Mouse (Mus musculus) heart, embryonic 13.5 days (tissue): ENCODE data around the gene Csmd2. TPM values are rescaled to one million over a fixed set of nuclear protein-coding genes. Genes with fewer than 3 reads are reported as not detected.
A peak's percentile ranks its signal among the peaks of the same experiment; 100 is the strongest.

Experiments
- ATAC-seq: fragments of 200-750 bp; cut with Nextera tagmentation; 2 replicates; pipeline ENCODE4 v1.8.0; 2017; ENCODE audit warnings: moderate TSS enrichment; ENCODE audit not compliant: insufficient number of reproducible peaks, low FRiP score, low TSS enrichment; ENCODE audit errors: extremely low read depth
- H3K27ac ChIP-seq: fragments of 300-500 bp; sonication (generic); replicated peaks from 2 replicates; pipeline ENCODE4 v1.5.1; 2015; ENCODE audit warnings: moderate library complexity, mild to moderate bottlenecking, inconsistent platforms
- H3K27me3 ChIP-seq: fragments of 300-500 bp; sonication (generic); replicated peaks from 2 replicates; pipeline ENCODE4 v1.6.1; 2015; ENCODE audit warnings: mild to moderate bottlenecking, inconsistent platforms
- H3K36me3 ChIP-seq: fragments of 300-500 bp; sonication (generic); 2 replicates; pipeline ENCODE4 v1.6.1; 2015; ENCODE audit warnings: mild to moderate bottlenecking, inconsistent platforms
- H3K4me1 ChIP-seq: fragments of 300-500 bp; sonication (generic); 2 replicates; pipeline ENCODE4 v1.6.1; 2015; ENCODE audit warnings: inconsistent platforms
- H3K4me2 ChIP-seq: fragments of 300-500 bp; sonication (generic); 2 replicates; pipeline ENCODE4 v1.6.1; 2015; ENCODE audit warnings: inconsistent platforms, mild to moderate bottlenecking, moderate library complexity
- H3K4me3 ChIP-seq: fragments of 300-500 bp; sonication (generic); 2 replicates; pipeline ENCODE4 v1.5.1; 2015; ENCODE audit warnings: moderate library complexity, mild to moderate bottlenecking, inconsistent platforms
- H3K9ac ChIP-seq: fragments of 300-500 bp; sonication (generic); 2 replicates; pipeline ENCODE4 v1.6.1; 2015; ENCODE audit warnings: inconsistent platforms, mild to moderate bottlenecking, moderate library complexity
- H3K9me3 ChIP-seq: fragments of 300-500 bp; sonication (generic); 2 replicates; pipeline ENCODE4 v1.6.1; 2016; ENCODE audit warnings: inconsistent platforms
- WGBS: fragments of 180-500 bp; shearing (Covaris S2); methylation state at CpG from one replicate; pipeline ENCODE4 v1.1.7; 2015; ENCODE audit warnings: mixed read lengths; 5-methylcytosine and 5-hydroxymethylcytosine counted together
- polyA plus RNA-seq: library from polyadenylated mRNA; unstranded; fragments of >200 nt; fragmentation: Nextera tagmentation; extraction: Ambion mirVana; gene quantifications from 2 replicates; pipeline ENCODE4 v1.2.1, GENCODE M21; 2015

Csmd2 gene
- polyA plus RNA-seq, 1 experiment from 2014 or later: 0.01 TPM

DNA sequence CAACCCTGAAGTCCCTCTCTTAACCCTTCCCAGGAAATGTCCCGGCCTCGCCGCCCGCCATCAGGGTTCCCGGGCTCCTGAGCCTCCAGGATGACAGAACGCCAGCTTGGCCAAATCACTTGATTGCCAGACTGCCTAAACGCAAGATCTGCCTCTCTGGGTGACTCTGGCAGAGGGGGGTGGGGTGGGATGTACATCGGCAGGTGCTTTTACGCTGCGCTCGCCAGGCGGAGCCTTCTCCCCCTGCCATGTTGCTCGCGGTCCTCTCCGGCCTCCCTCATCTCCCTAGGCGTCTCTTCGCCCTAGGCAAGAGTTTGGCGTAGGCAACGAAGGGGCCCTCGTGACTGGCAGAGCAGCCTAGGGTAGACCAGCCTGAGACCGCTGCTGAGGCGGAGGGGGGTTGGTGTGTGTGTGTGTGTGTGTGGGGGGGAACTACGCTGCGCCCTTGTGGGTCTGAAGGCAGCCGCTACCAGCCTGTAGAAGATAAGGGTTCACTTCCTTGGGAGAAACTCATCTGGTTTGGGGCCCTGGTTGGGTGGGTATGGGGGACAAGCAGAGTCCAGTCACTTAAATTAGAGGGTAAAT is 1.1 kb upstream of the Csmd2 start:
- Histone ChIP-seq H3K9ac (no peak overlapping the region), H3K4me3 (no peak overlapping the region), H3K4me2 (peak overlapping the region; percentile 11; the same call in 1 of the 2 replicates), H3K4me1 (peaks cover 8% of the 10 kb centered on the region; the same call in 1 of the 2 replicates), H3K9me3 (no peaks in the 10 kb centered on the region), H3K36me3 (no peaks in the 10 kb centered on the region), H3K27ac (no peak overlapping the region), H3K27me3 (peaks cover 82% of the 10 kb centered on the region)
- WGBS: 4% methylated on average over 25 of the region's 25 CpGs
- ATAC-seq: no peak

DNA sequence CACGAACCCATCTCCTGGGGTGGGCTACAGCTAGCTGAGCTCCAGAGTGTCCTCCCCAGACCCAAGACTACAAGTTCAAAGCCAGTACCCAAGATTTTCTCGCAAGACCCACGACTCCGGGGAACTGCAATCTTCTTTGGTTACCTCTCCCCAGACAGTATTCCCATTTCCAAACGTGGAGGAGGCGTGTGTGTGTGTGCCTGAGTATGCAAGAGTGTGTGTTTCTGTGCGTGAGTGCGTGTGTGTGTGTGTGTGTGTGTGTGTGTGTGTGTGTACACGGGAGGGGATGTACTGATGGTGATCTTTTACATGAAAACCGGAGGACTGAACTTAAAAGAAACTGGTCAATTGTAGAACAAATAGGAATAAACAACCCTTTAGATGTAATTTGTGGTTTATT is 387 bp upstream of the Csmd2 start:
- WGBS: 6% methylated on average over 10 of the region's 10 CpGs
- Histone ChIP-seq H3K4me3 (peak overlapping the region; percentile 49), H3K27ac (no peak overlapping the region)

DNA sequence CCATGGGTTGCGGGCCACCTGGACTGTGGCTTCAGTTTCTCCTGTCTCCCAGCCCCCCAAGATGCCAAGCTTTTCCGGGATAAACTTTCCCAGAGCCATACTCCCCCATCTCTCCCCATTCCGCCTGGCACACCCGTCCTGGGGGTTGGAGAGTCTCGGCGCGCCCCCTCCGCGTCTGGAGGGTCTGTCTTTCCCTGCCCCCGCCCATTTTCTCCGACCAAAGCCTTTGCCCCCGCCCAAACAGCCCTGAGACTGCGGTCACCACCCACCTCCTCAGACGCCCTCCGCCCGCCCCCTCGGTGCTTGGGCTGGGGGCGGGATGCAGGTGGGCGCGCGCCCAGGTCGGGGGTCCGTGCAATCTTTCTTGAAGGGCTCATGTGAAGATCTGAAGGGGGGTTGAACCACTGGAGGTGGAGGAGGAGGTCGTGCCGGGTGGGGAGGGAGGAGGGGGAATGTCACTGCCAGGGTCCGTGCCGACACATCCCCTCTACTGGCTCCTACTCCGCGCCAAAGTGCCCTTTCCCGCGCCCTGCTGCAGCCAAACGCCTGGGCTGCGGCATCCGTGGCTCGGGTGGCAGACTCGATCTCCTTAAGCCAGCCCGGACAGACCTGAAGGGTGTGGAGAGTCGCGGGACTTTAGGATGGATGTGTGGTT is 996 bp downstream of the Csmd2 start:
- ATAC-seq: no peak
- WGBS: 1% methylated on average over 39 of the region's 39 CpGs
- peak overlapping the region; percentile 75 for H3K4me2 ChIP-seq
- peaks cover 94% of the 10 kb centered on the region for H3K27me3 ChIP-seq
- no peak overlapping the region for H3K9ac ChIP-seq
- no peak overlapping the region for H3K27ac ChIP-seq
- H3K9me3 ChIP-seq: no peaks in the 10 kb centered on the region
- peaks cover 8% of the 10 kb centered on the region; the same call in 1 of the 2 replicates for H3K4me1 ChIP-seq
- H3K36me3 ChIP-seq: no peaks in the 10 kb centered on the region
- peak overlapping the region; percentile 49 for H3K4me3 ChIP-seq

More for the DNA sequence above, 387 bp upstream of the Csmd2 start:
- ATAC-seq: no peak
- Histone ChIP-seq H3K9ac (no peak overlapping the region), H3K4me1 (peaks cover 8% of the 10 kb centered on the region; the same call in 1 of the 2 replicates), H3K27me3 (peaks cover 87% of the 10 kb centered on the region), H3K9me3 (no peaks in the 10 kb centered on the region), H3K36me3 (no peaks in the 10 kb centered on the region), H3K4me2 (peak overlapping the region; percentile 75)

DNA sequence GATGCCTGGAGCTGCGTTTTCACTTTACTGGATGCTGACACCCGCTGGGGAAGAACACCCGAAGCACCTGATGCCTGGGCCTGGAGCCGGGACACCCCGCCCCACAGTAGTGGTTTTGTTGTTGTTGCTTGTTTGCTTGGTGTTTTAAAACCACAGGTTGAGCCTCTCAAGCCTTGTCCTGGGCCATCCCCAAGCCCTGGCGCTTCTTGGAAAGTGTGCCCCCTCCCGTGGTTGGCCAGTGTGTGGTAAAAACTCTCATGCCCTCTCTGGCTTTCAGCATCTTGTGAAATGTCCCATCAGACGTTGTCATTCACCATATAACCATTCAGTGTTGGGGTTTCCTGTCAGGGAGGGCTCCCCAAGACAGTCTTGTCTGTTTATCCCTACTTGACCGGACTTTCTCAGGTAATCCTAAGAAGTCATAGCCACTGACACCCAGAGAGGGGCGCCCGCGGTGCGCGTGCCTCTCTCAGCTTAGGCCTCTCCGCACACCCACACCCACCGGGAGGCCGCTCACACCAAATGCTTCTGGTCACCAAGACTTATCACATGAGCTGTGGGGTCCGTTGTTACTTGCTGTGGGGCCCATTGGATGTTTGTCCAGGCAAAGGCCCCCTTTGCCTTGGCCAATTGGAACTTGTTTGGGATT is 1.8 kb downstream of the Csmd2 start:
- Histone ChIP-seq H3K4me2 (no peak overlapping the region), H3K9me3 (no peaks in the 10 kb centered on the region), H3K27me3 (peaks cover 90% of the 10 kb centered on the region), H3K36me3 (no peaks in the 10 kb centered on the region), H3K9ac (no peak overlapping the region), H3K4me1 (peaks cover 8% of the 10 kb centered on the region; the same call in 1 of the 2 replicates), H3K27ac (no peak overlapping the region), H3K4me3 (no peak overlapping the region)
- 7% methylated on average over 18 of the region's 18 CpGs for WGBS
- ATAC-seq: no peak

DNA sequence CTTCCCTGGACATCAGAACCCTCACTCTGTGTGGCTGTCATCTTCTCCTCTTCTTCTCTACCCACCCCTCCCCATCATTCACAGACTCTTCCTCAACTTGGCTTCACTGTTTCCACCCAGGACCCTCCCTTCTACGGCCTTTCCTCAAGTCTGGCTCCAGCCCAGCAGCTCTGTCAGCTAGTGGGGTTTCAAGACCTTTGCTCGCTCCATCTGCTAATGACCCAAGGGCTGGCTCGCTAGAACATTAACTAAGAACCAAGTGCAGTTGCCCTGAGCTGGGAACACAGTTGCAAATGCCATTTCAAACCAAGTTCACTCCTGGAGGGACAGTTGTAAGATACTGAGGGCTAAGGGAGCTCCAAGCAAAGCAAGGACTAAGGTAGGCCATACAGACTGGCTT is 11.6 kb downstream of the Csmd2 start:
- H3K4me1 ChIP-seq: no peaks in the 10 kb centered on the region
- H3K27ac ChIP-seq: no peak overlapping the region
- H3K4me3 ChIP-seq: no peak overlapping the region
- H3K4me2 ChIP-seq: no peak overlapping the region
- H3K9ac ChIP-seq: no peak overlapping the region
- no peak for ATAC-seq
- 61% methylated on average over 3 of the region's 3 CpGs for WGBS
- no peaks in the 10 kb centered on the region for H3K9me3 ChIP-seq
- peaks cover 6% of the 10 kb centered on the region for H3K27me3 ChIP-seq
- no peaks in the 10 kb centered on the region for H3K36me3 ChIP-seq

DNA sequence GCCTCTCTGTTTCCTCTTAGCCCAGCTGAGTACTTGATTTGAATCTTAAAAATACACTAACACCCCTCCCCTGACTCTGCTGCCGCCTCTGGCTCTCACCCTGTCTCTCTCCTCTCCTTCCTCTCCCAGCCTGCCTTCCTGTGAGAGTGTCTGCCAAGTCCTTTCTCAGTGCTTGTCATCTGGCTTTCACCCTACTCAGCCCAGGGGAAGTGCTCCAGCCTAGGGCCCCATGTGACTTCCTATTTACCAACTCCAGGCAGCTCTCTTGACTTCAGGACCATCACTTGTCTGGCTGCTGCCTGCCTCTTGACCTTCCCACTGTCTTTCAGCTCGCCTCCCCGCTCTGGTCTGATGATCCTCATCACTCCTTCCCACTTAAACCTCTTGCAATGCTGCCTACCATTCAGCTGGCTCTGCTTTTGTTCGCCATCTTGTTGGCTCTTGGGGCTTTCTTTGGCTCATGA is 15.0 kb downstream of the Csmd2 start:
- Histone ChIP-seq H3K27me3 (peaks cover 6% of the 10 kb centered on the region), H3K4me1 (no peaks in the 10 kb centered on the region), H3K4me3 (no peak overlapping the region), H3K36me3 (no peaks in the 10 kb centered on the region), H3K27ac (no peak overlapping the region), H3K4me2 (no peak overlapping the region), H3K9ac (no peak overlapping the region), H3K9me3 (no peaks in the 10 kb centered on the region)
- ATAC-seq: no peak; the same call in 1 of the 2 replicates
- 56% methylated on average over 4 of the region's 4 CpGs for WGBS

DNA sequence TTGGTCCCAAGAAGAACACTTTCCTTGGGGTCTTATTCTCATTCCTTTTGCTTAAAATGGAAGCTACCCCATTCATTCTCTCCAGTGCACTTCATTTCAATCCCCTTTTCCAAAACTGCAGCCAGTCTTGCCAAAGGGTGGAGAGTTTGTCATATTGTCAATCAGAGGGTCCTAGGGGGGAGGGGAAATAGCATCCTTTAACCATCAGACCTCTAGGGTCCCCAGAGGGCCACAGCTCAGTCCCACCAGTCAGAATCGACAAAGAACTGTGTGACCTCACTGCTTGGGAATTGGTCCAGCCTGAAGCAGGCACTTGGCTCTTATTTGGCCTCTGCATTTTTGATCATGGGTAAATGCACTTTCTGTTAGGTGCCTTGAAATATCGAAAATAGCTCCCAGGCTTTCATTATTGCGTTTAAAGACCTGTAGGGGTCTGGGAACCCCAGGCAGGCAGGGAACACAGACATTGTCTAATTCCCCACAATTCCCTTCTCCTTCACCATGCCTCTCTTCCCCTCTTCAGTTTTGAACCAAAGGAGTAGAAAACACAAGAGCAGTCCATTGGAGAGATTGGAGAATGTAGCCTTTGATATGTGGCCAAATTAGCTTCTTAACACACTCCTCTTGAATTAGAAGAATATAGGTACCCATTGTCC is 17.3 kb downstream of the Csmd2 start:
- 64% methylated on average over 3 of the region's 3 CpGs for WGBS
- ATAC-seq: no peak
- Histone ChIP-seq H3K4me2 (no peak overlapping the region), H3K4me1 (no peaks in the 10 kb centered on the region), H3K9ac (no peak overlapping the region), H3K36me3 (no peaks in the 10 kb centered on the region), H3K9me3 (no peaks in the 10 kb centered on the region), H3K27me3 (0 out of 2 replicates have a peak, but pooled peaks cover 6% of the 10 kb centered on the region), H3K4me3 (no peak overlapping the region), H3K27ac (no peak overlapping the region)

DNA sequence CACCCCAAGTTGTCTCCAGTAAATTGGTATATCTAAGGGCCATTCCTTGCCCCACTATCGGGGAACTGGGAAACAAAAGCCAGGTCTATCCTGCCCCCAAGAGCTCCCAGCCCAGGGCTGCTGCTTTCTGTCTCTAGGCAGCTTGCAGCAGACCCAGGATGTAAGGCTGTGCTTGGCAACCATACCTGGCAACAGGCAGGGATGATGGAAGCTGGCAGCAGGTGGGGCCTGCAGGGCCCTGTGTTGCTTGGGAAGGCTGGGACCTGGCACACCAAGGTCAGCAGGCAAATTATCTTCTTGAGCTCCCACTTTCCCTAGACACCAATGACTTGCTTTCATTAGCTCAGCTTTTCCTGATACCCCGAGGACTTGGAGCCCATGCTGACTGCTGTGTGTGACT is 31.8 kb downstream of the Csmd2 start:
- 50% methylated on average over 2 of the region's 2 CpGs for WGBS

DNA sequence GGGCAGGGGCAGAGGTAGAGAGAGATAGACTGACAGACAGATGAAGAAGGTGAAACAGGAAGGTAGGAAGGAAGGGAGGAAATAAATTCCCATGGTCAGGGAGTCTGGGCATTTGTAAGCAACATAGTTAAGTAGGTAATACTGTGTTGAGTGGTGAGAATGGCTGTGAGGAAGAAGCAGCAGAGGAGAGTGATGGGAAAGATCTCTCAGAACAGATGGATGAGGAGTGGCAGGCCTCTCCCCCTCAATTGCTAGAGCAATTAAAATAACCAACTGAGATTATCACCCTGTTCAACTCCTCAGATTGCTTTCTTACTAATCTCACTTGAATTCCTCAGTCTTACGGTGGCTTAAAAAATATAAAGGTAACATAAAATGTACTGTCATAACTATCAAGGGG is 40.6 kb downstream of the Csmd2 start:
- Histone ChIP-seq H3K9me3 (no peaks in the 10 kb centered on the region), H3K27ac (no peak overlapping the region), H3K9ac (no peak overlapping the region), H3K36me3 (no peaks in the 10 kb centered on the region), H3K4me2 (no peak overlapping the region), H3K27me3 (0 out of 2 replicates have a peak, but pooled peaks cover 1% of the 10 kb centered on the region), H3K4me3 (no peak overlapping the region), H3K4me1 (no peaks in the 10 kb centered on the region)
- WGBS: 69% methylated on average over 1 of the region's 1 CpGs
- ATAC-seq: no peak

More for the DNA sequence above, 31.8 kb downstream of the Csmd2 start:
- Histone ChIP-seq H3K9me3 (no peaks in the 10 kb centered on the region), H3K27me3 (peaks cover 13% of the 10 kb centered on the region), H3K4me2 (no peak overlapping the region), H3K4me1 (no peaks in the 10 kb centered on the region), H3K36me3 (no peaks in the 10 kb centered on the region), H3K27ac (no peak overlapping the region), H3K9ac (no peak overlapping the region), H3K4me3 (no peak overlapping the region)
- ATAC-seq: no peak

DNA sequence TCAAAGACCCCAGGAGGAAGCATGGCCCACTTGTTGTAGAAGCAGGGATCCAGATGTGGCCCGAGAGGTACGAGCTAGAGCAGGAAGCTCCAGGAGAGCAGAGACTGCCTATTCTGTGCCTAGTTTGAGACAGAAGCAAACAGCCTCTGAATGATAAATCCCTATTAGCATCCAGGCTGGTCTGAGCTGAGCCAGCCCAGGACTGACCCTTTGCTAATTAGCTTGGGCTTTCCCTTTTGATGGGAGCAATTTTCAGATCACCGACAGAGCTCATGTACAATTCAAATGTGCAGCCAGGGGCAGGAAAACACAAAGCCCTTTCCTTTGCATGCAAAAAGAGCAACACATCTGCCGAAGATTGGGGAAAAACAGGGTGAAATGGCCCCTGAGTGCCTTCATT is 54.2 kb downstream of the Csmd2 start:
- Histone ChIP-seq H3K4me1 (no peaks in the 10 kb centered on the region), H3K36me3 (no peaks in the 10 kb centered on the region), H3K27me3 (no peaks in the 10 kb centered on the region), H3K27ac (no peak overlapping the region), H3K4me2 (no peak overlapping the region), H3K9me3 (no peaks in the 10 kb centered on the region), H3K9ac (no peak overlapping the region), H3K4me3 (no peak overlapping the region)
- no peak for ATAC-seq
- WGBS: 65% methylated on average over 4 of the region's 4 CpGs

DNA sequence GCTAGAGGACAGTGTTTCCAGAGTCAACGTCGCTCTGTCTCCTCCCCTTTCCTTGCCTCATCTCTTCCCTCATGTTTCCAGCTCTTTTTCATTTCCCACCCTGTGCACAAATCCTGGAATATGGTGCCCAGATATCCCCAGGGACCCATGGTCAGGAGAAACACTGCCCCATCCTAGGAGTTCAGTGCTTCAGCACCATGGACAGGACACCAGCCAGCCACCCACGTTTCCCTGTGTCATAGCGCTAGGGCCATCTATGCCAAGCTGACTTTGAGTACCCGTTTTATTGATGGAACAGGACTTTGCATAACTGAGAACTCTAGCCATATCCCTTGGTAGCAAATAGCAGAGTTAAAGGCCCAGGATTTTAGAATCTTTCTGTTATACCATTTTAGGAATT is 55.0 kb downstream of the Csmd2 start:
- 34% methylated on average over 5 of the region's 5 CpGs for WGBS
- no peak for ATAC-seq
- Histone ChIP-seq H3K27ac (no peak overlapping the region), H3K4me1 (no peaks in the 10 kb centered on the region), H3K4me2 (no peak overlapping the region), H3K4me3 (no peak overlapping the region), H3K27me3 (no peaks in the 10 kb centered on the region), H3K9me3 (no peaks in the 10 kb centered on the region), H3K9ac (no peak overlapping the region), H3K36me3 (no peaks in the 10 kb centered on the region)
